Mouse (Mus musculus): Measurements from ENCODE around the gene Poln. TPM values are rescaled to one million over a fixed set of nuclear protein-coding genes. Genes with fewer than 3 reads are reported as not detected.

Gene Poln
- polyA plus RNA-seq (2012; fragmentation: generic; extraction: Trizol) = 0.04 TPM

- Histone ChIP-seq H3K4me2 (ENCODE audit: low read depth) (peak within 1 kb of the TSS; percentile 97), H3K27me3 (ENCODE audit: control insufficient read depth, insufficient read depth, insufficient read length) (no peaks in the 10 kb centered on the region), H3K79me2 (ENCODE audit: control insufficient read depth, insufficient read depth) (peaks cover 38% of the 10 kb centered on the region), H3K36me3 (ENCODE audit: control insufficient read depth, insufficient read depth) (peaks cover 4% of the 10 kb centered on the region), H3K4me3 (peak within 1 kb of the TSS; percentile 37), H3ac (ENCODE audit: control insufficient read depth, insufficient read length) (no peak within 1 kb of the TSS)
- TF ChIP-seq USF1 (IDR thresholded peaks at IDR 0.05; ENCODE audit: low read depth) (no peak), POLR2A (IDR thresholded peaks at IDR 0.05; ENCODE audit: insufficient read length, low read depth) (peak; percentile 84), TCF3 (IDR thresholded peaks at IDR 0.05; ENCODE audit: insufficient read length, low read depth) (no peak), POLR2AphosphoS2 (IDR thresholded peaks at IDR 0.05; ENCODE audit: insufficient read length, low read depth) (peak; percentile 80), REST (IDR thresholded peaks at IDR 0.05; ENCODE audit: insufficient read depth, insufficient read length) (no peak), TCF12 (IDR thresholded peaks at IDR 0.05; ENCODE audit: insufficient read depth, poor library complexity, severe bottlenecking) (no peak), E2F4 (IDR thresholded peaks at IDR 0.05; ENCODE audit: insufficient read depth) (peak; percentile 93), CEBPB (IDR thresholded peaks at IDR 0.05; ENCODE audit: insufficient read depth, poor library complexity, severe bottlenecking) (no peak), MYOD1 (IDR thresholded peaks at IDR 0.05; ENCODE audit: control insufficient read depth in 1 of 3, insufficient read length in 2 of 3, low read depth in 2 of 3) (no peak)
These were observed at the start of gene Poln, which contains the start of gene Haus3 for GRCm38 (mm10) chr5:34168950-34169891. Gene Poln, minus strand, starts transcription at chr5:34169448. Gene Haus3, minus strand, starts transcription at chr5:34169527.

- Histone ChIP-seq H3K27me3 (ENCODE audit: control insufficient read depth, insufficient read depth, insufficient read length) (peaks cover 50% of the 10 kb centered on the region), H3ac (ENCODE audit: control insufficient read depth, insufficient read length) (no peak overlapping the region), H3K4me3 (no peak overlapping the region), H3K79me2 (ENCODE audit: control insufficient read depth, insufficient read depth) (no peaks in the 10 kb centered on the region), H3K36me3 (ENCODE audit: control insufficient read depth, insufficient read depth) (no peaks in the 10 kb centered on the region), H3K4me2 (ENCODE audit: low read depth) (no peak overlapping the region)
- no peak for TF ChIP-seq REST (IDR thresholded peaks at IDR 0.05; ENCODE audit: insufficient read depth, insufficient read length)
- TF ChIP-seq TCF12 (IDR thresholded peaks at IDR 0.05; ENCODE audit: insufficient read depth, poor library complexity, severe bottlenecking) = no peak
- no peak for TF ChIP-seq SRF (IDR thresholded peaks at IDR 0.05; ENCODE audit: control insufficient read depth, insufficient read length, low read depth)
- no peak for TF ChIP-seq MAX (IDR thresholded peaks at IDR 0.05; ENCODE audit: low read depth)
- TF ChIP-seq E2F4 (IDR thresholded peaks at IDR 0.05; ENCODE audit: insufficient read depth) = no peak
- TF ChIP-seq CEBPB (IDR thresholded peaks at IDR 0.05; ENCODE audit: insufficient read depth, poor library complexity, severe bottlenecking) = no peak
- TF ChIP-seq TCF3 (IDR thresholded peaks at IDR 0.05; ENCODE audit: insufficient read length, low read depth) = no peak
- TF ChIP-seq USF1 (IDR thresholded peaks at IDR 0.05; ENCODE audit: low read depth) = no peak
- no peak for TF ChIP-seq POLR2A (IDR thresholded peaks at IDR 0.05; ENCODE audit: insufficient read length, low read depth)
- TF ChIP-seq MYOD1 (IDR thresholded peaks at IDR 0.05; ENCODE audit: control insufficient read depth in 1 of 3, insufficient read length in 2 of 3, low read depth in 2 of 3) = no peak
- TF ChIP-seq MYOG (IDR thresholded peaks at IDR 0.05; ENCODE audit: control insufficient read depth in 1 of 3, insufficient read depth in 1 of 3, insufficient read length in 2 of 3, low read depth in 2 of 3) = no peak
- no peak for TF ChIP-seq POLR2AphosphoS2 (IDR thresholded peaks at IDR 0.05; ENCODE audit: insufficient read length, low read depth)
These were observed 49.4 kb upstream of the Poln start for GRCm38 (mm10) chr5:34218672-34219071.

- Histone ChIP-seq H3K4me2 (ENCODE audit: low read depth) (peak overlapping the region; percentile 34), H3K4me3 (no peak overlapping the region), H3K36me3 (ENCODE audit: control insufficient read depth, insufficient read depth) (no peaks in the 10 kb centered on the region), H3K79me2 (ENCODE audit: control insufficient read depth, insufficient read depth) (no peaks in the 10 kb centered on the region), H3ac (ENCODE audit: control insufficient read depth, insufficient read length) (no peak overlapping the region), H3K27me3 (ENCODE audit: control insufficient read depth, insufficient read depth, insufficient read length) (peaks cover 43% of the 10 kb centered on the region)
- TF ChIP-seq POLR2AphosphoS2 (IDR thresholded peaks at IDR 0.05; ENCODE audit: insufficient read length, low read depth) (no peak), TCF12 (IDR thresholded peaks at IDR 0.05; ENCODE audit: insufficient read depth, poor library complexity, severe bottlenecking) (no peak), REST (IDR thresholded peaks at IDR 0.05; ENCODE audit: insufficient read depth, insufficient read length) (no peak), MYOG (IDR thresholded peaks at IDR 0.05; ENCODE audit: control insufficient read depth in 1 of 3, insufficient read depth in 1 of 3, insufficient read length in 2 of 3, low read depth in 2 of 3) (peak in 1 of 3 experiments; percentile 42), MAX (IDR thresholded peaks at IDR 0.05; ENCODE audit: low read depth) (no peak), MYOD1 (IDR thresholded peaks at IDR 0.05; ENCODE audit: control insufficient read depth in 1 of 3, insufficient read length in 2 of 3, low read depth in 2 of 3) (peak in 2 of 3 experiments; percentile 58 to 90), SRF (IDR thresholded peaks at IDR 0.05; ENCODE audit: control insufficient read depth, insufficient read length, low read depth) (no peak), POLR2A (IDR thresholded peaks at IDR 0.05; ENCODE audit: insufficient read length, low read depth) (no peak)
These were observed 48.5 kb upstream of the Poln start for GRCm38 (mm10) chr5:34217756-34218155.

GRCm38 (mm10) chr5:34216025-34216424 is 46.8 kb upstream of the Poln start:
- no peak for TF ChIP-seq E2F4 (IDR thresholded peaks at IDR 0.05; ENCODE audit: insufficient read depth)
- no peak for TF ChIP-seq MYOG (IDR thresholded peaks at IDR 0.05; ENCODE audit: control insufficient read depth in 1 of 3, insufficient read depth in 1 of 3, insufficient read length in 2 of 3, low read depth in 2 of 3)
- no peak for TF ChIP-seq REST (IDR thresholded peaks at IDR 0.05; ENCODE audit: insufficient read depth, insufficient read length)
- TF ChIP-seq CEBPB (IDR thresholded peaks at IDR 0.05; ENCODE audit: insufficient read depth, poor library complexity, severe bottlenecking) = no peak
- no peak for TF ChIP-seq TCF12 (IDR thresholded peaks at IDR 0.05; ENCODE audit: insufficient read depth, poor library complexity, severe bottlenecking)
- TF ChIP-seq MYOD1 (IDR thresholded peaks at IDR 0.05; ENCODE audit: control insufficient read depth in 1 of 3, insufficient read length in 2 of 3, low read depth in 2 of 3) = no peak
- TF ChIP-seq TCF3 (IDR thresholded peaks at IDR 0.05; ENCODE audit: insufficient read length, low read depth) = no peak
- TF ChIP-seq USF1 (IDR thresholded peaks at IDR 0.05; ENCODE audit: low read depth) = no peak
- TF ChIP-seq SRF (IDR thresholded peaks at IDR 0.05; ENCODE audit: control insufficient read depth, insufficient read length, low read depth) = no peak
- no peak for TF ChIP-seq MAX (IDR thresholded peaks at IDR 0.05; ENCODE audit: low read depth)
- TF ChIP-seq POLR2A (IDR thresholded peaks at IDR 0.05; ENCODE audit: insufficient read length, low read depth) = no peak
- TF ChIP-seq POLR2AphosphoS2 (IDR thresholded peaks at IDR 0.05; ENCODE audit: insufficient read length, low read depth) = no peak
- H3K4me2 ChIP-seq (ENCODE audit: low read depth) = no peak overlapping the region
- no peaks in the 10 kb centered on the region for H3K36me3 ChIP-seq (ENCODE audit: control insufficient read depth, insufficient read depth)
- peaks cover 39% of the 10 kb centered on the region for H3K27me3 ChIP-seq (ENCODE audit: control insufficient read depth, insufficient read depth, insufficient read length)
- no peaks in the 10 kb centered on the region for H3K79me2 ChIP-seq (ENCODE audit: control insufficient read depth, insufficient read depth)
- H3ac ChIP-seq (ENCODE audit: control insufficient read depth, insufficient read length) = no peak overlapping the region
- H3K4me3 ChIP-seq = no peak overlapping the region

All from myocyte (in vitro differentiated cells).